In the genomic region with DNA sequence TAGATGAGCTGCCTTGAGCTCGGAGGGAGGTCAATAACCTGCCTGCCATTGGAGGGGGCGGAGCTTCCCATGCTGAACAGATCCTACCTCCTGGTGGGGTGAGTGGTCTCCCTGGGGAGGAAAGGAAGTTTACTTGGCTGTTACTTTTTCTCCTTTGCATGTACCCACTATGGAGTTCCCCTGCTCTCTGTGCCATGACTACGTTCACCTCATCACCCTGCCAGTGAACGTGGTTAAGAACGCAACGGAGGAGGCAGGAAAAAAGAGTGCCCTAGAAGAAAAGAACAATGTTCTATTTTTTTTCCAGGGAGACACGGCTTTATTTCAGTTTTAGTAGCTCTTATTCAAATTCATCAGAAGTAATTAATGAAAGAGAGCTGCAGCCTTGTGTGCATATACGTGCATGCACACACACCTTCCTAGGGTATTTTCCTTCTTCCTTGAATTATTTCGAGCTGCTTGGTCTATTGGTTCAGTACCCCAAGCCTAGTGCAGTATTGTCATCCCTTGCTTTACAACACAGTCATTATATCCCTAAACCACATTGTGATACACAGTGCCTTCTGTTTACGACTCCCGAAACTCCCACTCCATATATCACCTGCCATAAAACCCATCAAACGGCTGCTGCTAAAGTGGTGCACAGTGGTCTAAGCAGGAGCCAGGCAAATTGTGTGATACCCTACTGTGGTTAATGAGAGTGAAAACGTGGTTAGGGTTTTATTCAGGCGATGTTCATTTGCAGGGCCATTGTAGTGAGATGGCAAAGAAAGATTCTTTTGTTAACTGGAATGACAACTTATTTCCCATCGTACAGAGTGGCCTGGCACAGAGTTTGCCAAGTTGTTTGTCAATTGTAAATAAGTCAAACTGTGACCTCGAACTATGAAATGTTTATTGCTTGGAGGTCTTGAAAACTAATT, we compare ENCODE assay signal across 22 mouse cellular contexts.
DNase-seq lines count a peak whose midpoint lies in the region; ATAC-seq and TF ChIP-seq lines count a peak whose summit lies in the region.
"Had no signal": no experiment of that assay in that cellular context is flagged by ENCODE, and none has a peak within 500 bp of the region (broad histone marks: within the 10 kb centered on the region; RNA-seq: fewer than 3 reads in every experiment).

No protein-coding gene starts in this region.

- TF ChIP-seq CTCF in kidney, postnatal 0 days (IDR thresholded peaks at IDR 0.05; ENCODE audit: low read depth), result no peak

- H3K9ac ChIP-seq in forebrain, embryonic 11.5 days (ENCODE audit: low read length), result no peak overlapping the region
- H3K9ac ChIP-seq in forebrain, embryonic 12.5 days, result no peak overlapping the region
- no peak overlapping the region for H3K9ac ChIP-seq in kidney, postnatal 0 days (ENCODE audit: low read depth, low read length)
- H3K9ac ChIP-seq: heart, embryonic 13.5 days had no signal

- no peaks in the 10 kb centered on the region for H3K9me3 ChIP-seq in forebrain, embryonic 11.5 days (ENCODE audit: control insufficient read depth, low read length)
- H3K9me3 ChIP-seq in forebrain, embryonic 12.5 days, result no peaks in the 10 kb centered on the region
- no peaks in the 10 kb centered on the region for H3K9me3 ChIP-seq in kidney, postnatal 0 days (replicated peaks; ENCODE audit: low read length)
- no peaks in the 10 kb centered on the region for H3K9me3 ChIP-seq in limb, embryonic 10.5 days (replicated peaks)
- H3K9me3 ChIP-seq: heart, embryonic 13.5 days had no signal

- 0 out of 2 replicates have a peak, but pooled peaks have one; percentile 44 for ATAC-seq in forebrain, embryonic 11.5 days (replicated peaks; ENCODE audit: low FRiP score)
- ATAC-seq in forebrain, embryonic 12.5 days (ENCODE audit: low FRiP score), result no peak
- ATAC-seq in kidney, postnatal 0 days (replicated peaks; ENCODE audit: low FRiP score, low read depth), result no peak

- H3K4me3 ChIP-seq in forebrain, embryonic 11.5 days (ENCODE audit: low read depth, low read length), result no peak overlapping the region
- H3K4me3 ChIP-seq in forebrain, embryonic 12.5 days (replicated peaks), result no peak overlapping the region
- H3K4me3 ChIP-seq in kidney, postnatal 0 days (replicated peaks; ENCODE audit: low read depth, low read length), result no peak overlapping the region
- no peak overlapping the region for H3K4me3 ChIP-seq in limb, embryonic 10.5 days
- H3K4me3 ChIP-seq: heart, embryonic 13.5 days; myocyte had no signal

- intact Hi-C loops in heart, postnatal 14 days (cut with DNase I), result no loop called here

- no peaks in the 10 kb centered on the region for H3K36me3 ChIP-seq in forebrain, embryonic 11.5 days (ENCODE audit: control insufficient read depth, insufficient read depth, low read length)
- no peaks in the 10 kb centered on the region for H3K36me3 ChIP-seq in forebrain, embryonic 12.5 days (replicated peaks)
- no peaks in the 10 kb centered on the region for H3K36me3 ChIP-seq in kidney, postnatal 0 days (ENCODE audit: insufficient read depth, low read length)
- H3K36me3 ChIP-seq in limb, embryonic 10.5 days, result no peaks in the 10 kb centered on the region
- H3K36me3 ChIP-seq: heart, embryonic 13.5 days had no signal

- H3K27me3 ChIP-seq in forebrain, embryonic 11.5 days (ENCODE audit: control insufficient read depth, insufficient read depth, low read length), result no peaks in the 10 kb centered on the region
- H3K27me3 ChIP-seq in forebrain, embryonic 12.5 days, result 0 out of 2 replicates have a peak, but pooled peaks cover 5% of the 10 kb centered on the region
- no peaks in the 10 kb centered on the region; the same call in 1 of the 2 replicates for H3K27me3 ChIP-seq in kidney, postnatal 0 days (ENCODE audit: insufficient read depth, low read length)
- H3K27me3 ChIP-seq in limb, embryonic 10.5 days (ENCODE audit: low read depth, poor library complexity, severe bottlenecking), result peaks cover 8% of the 10 kb centered on the region; the same call in 1 of the 2 replicates
- H3K27me3 ChIP-seq: heart, embryonic 13.5 days had no signal

- WGBS in forebrain, embryonic 11.5 days, result 62% methylated on average over 16 of the region's 16 CpGs
- 53% methylated on average over 16 of the region's 16 CpGs for WGBS in forebrain, embryonic 12.5 days
- 31% methylated on average over 16 of the region's 16 CpGs for WGBS in kidney, postnatal 0 days
- WGBS in limb, embryonic 10.5 days, result 45% methylated on average over 16 of the region's 16 CpGs

- H3K27ac ChIP-seq in forebrain, embryonic 11.5 days (ENCODE audit: low read depth, low read length), result no peak overlapping the region
- no peak overlapping the region for H3K27ac ChIP-seq in forebrain, embryonic 12.5 days
- no peak overlapping the region for H3K27ac ChIP-seq in kidney, postnatal 0 days
- peak overlapping the region; percentile 11 for H3K27ac ChIP-seq in limb, embryonic 10.5 days
- H3K27ac ChIP-seq: heart, embryonic 13.5 days; stomach, postnatal 0 days had no signal

- H3K4me1 ChIP-seq in forebrain, embryonic 11.5 days (replicated peaks; ENCODE audit: control insufficient read depth, insufficient read depth, low read length), result no peaks in the 10 kb centered on the region
- peaks cover 5% of the 10 kb centered on the region; the same call in 1 of the 2 replicates for H3K4me1 ChIP-seq in forebrain, embryonic 12.5 days
- H3K4me1 ChIP-seq in kidney, postnatal 0 days (replicated peaks; ENCODE audit: insufficient read depth, low read length), result no peaks in the 10 kb centered on the region
- peaks cover 48% of the 10 kb centered on the region for H3K4me1 ChIP-seq in limb, embryonic 10.5 days
- H3K4me1 ChIP-seq: heart, embryonic 13.5 days had no signal

- no peak overlapping the region for H3K4me2 ChIP-seq in forebrain, embryonic 11.5 days (ENCODE audit: low read depth, low read length, severe bottlenecking)
- H3K4me2 ChIP-seq in forebrain, embryonic 12.5 days, result no peak overlapping the region
- H3K4me2 ChIP-seq in kidney, postnatal 0 days (ENCODE audit: low read length), result no peak overlapping the region
- H3K4me2 ChIP-seq: heart, embryonic 13.5 days; liver, embryonic 11.5 days; midbrain, embryonic 11.5 days had no signal

- no peak for DNase-seq in forebrain, embryonic 11.5 days (ENCODE audit: low spot score)
- peak; percentile 31 for DNase-seq in kidney, postnatal 0 days (ENCODE audit: low spot score)
- DNase-seq in kidney, adult 9 months, result no peak
- DNase-seq in limb, embryonic 10.5 days (ENCODE audit: low spot score), result peak; percentile 80
- no peak for DNase-seq in urinary bladder, postnatal 36 days (ENCODE audit: low spot score in 2 of 2)
- no peak for DNase-seq in heart, postnatal 14 days
- DNase-seq in spleen, postnatal 36 days (ENCODE audit: low spot score in 2 of 2), result no peak
- DNase-seq: adrenal gland, adult 8-10 months; cerebellum, adult 18-20 months; cerebellum, postnatal 36 days; kidney, adult 2 months; kidney, postnatal 4 days; lung, adult 2 months; lung, postnatal 36 days; right cerebral cortex, postnatal 25 days; thymus, postnatal 14 days had no signal

Comparison
In these comparisons a context has a peak if more than half of its experiments do, and no peak if none do; other contexts are left out.
1. DNase-seq: peak in kidney, postnatal 0 days (single experiment) and limb, embryonic 10.5 days (single experiment); none in forebrain, embryonic 11.5 days (single experiment), kidney, adult 9 months (single experiment), urinary bladder, postnatal 36 days (0 of 2), heart, postnatal 14 days (0 of 2) and spleen, postnatal 36 days (0 of 2).